In genomic region chr17:23789749-23790268, GRCm38 (mm10) we compare ENCODE assay signal across 8 mouse cellular contexts. TPM values are rescaled to one million over a fixed set of nuclear protein-coding genes. Genes with fewer than 3 reads are reported as not detected.
A peak's percentile ranks its signal among the peaks of the same experiment; 100 is the strongest.
DNase-seq lines count a peak whose midpoint lies in the region; ATAC-seq and TF ChIP-seq lines count a peak whose summit lies in the region.

No protein-coding gene starts in this region.

- TF ChIP-seq CTCF in heart, adult 2 months (IDR thresholded peaks at IDR 0.05), result no peak

- no peak for TF ChIP-seq EP300 in heart, adult 2 months (IDR thresholded peaks at IDR 0.05; ENCODE audit: insufficient read depth, low read depth, low read length)

- peak overlapping the region; percentile 73 for H3K4me2 ChIP-seq in hindbrain, embryonic 11.5 days (replicated peaks; ENCODE audit: low read depth, low read length)

- DNase-seq in heart, adult 2 months, result no peak
- DNase-seq in heart, postnatal 36 days, result no peak
- DNase-seq in ZHBTc4 (ENCODE audit: low read depth, low spot score), result peak; percentile 82
- peak; percentile 39 for DNase-seq in hindbrain, embryonic 11.5 days (ENCODE audit: low spot score)
- DNase-seq in midbrain, embryonic 10.5 days (ENCODE audit: low spot score), result no peak
- DNase-seq in layer of hippocampus, postnatal 25 days (ENCODE audit: extremely low spot score in 1 of 2, low spot score in 1 of 2), result no peak
- no peak for DNase-seq in layer of hippocampus, adult 9-10 months (ENCODE audit: low spot score)
- no peak for DNase-seq in urinary bladder, postnatal 14 days (ENCODE audit: low spot score)

- no peaks in the 10 kb centered on the region for H3K36me3 ChIP-seq in heart, adult 2 months (ENCODE audit: control insufficient read depth, insufficient read depth, low read length)
- no peaks in the 10 kb centered on the region for H3K36me3 ChIP-seq in hindbrain, embryonic 11.5 days (ENCODE audit: control insufficient read depth, insufficient read depth, low read length)
- H3K36me3 ChIP-seq in midbrain, embryonic 10.5 days, result no peaks in the 10 kb centered on the region

- no peaks in the 10 kb centered on the region for H3K9me3 ChIP-seq in hindbrain, embryonic 11.5 days (ENCODE audit: control insufficient read depth, low read length)
- H3K9me3 ChIP-seq in midbrain, embryonic 10.5 days (replicated peaks), result no peaks in the 10 kb centered on the region

- ATAC-seq in hindbrain, embryonic 11.5 days (ENCODE audit: low FRiP score), result 0 out of 2 replicates have a peak, but pooled peaks have one; percentile 6

- H3K9ac ChIP-seq in heart, adult 2 months (ENCODE audit: low read depth, low read length), result peak overlapping the region; percentile 83
- H3K9ac ChIP-seq in hindbrain, embryonic 11.5 days (ENCODE audit: low read depth, low read length), result peak overlapping the region; percentile 79

- intact Hi-C loops in heart, adult 2 months (cut with DNase I), result loop anchor here (5.0 kb wide), 1 partner anchor 43 kb away; the partner anchor contains the start of gene Kremen2
- intact Hi-C loops in heart, postnatal 36 days (cut with DNase I), result loop anchor here (2.0 to 5.0 kb wide), 2 partner anchors 17 to 37 kb away; partner anchors contain the start of gene Elob

- H3K79me2 ChIP-seq in heart, adult 2 months (replicated peaks; ENCODE audit: control insufficient read depth, insufficient read depth, low read length), result no peaks in the 10 kb centered on the region

- H3K27ac ChIP-seq in heart, adult 2 months, result peak overlapping the region; percentile 73
- H3K27ac ChIP-seq in hindbrain, embryonic 11.5 days (ENCODE audit: low read depth, low read length), result peak overlapping the region; percentile 84
- H3K27ac ChIP-seq in midbrain, embryonic 10.5 days (replicated peaks), result peak overlapping the region; percentile 87

- peaks cover 6% of the 10 kb centered on the region for H3K4me1 ChIP-seq in heart, adult 2 months (ENCODE audit: control insufficient read depth, insufficient read depth, low read length)
- 0 out of 2 replicates have a peak, but pooled peaks cover 2% of the 10 kb centered on the region for H3K4me1 ChIP-seq in hindbrain, embryonic 11.5 days (replicated peaks; ENCODE audit: control insufficient read depth, insufficient read depth, low read length)
- peaks cover 36% of the 10 kb centered on the region for H3K4me1 ChIP-seq in midbrain, embryonic 10.5 days

- no peak for TF ChIP-seq POLR2A in heart, adult 2 months (IDR thresholded peaks at IDR 0.05; ENCODE audit: insufficient read depth, low read depth, low read length)

- peak overlapping the region; percentile 63 for H3K4me3 ChIP-seq in heart, adult 2 months
- H3K4me3 ChIP-seq in hindbrain, embryonic 11.5 days (ENCODE audit: low read depth, low read length), result peak overlapping the region; percentile 36
- H3K4me3 ChIP-seq in midbrain, embryonic 10.5 days, result peak overlapping the region; percentile 50

- 27% methylated on average over 8 of the region's 8 CpGs for WGBS in heart, adult 2 months
- 8% methylated on average over 8 of the region's 8 CpGs for WGBS in hindbrain, embryonic 11.5 days
- WGBS in midbrain, embryonic 10.5 days, result 9% methylated on average over 8 of the region's 8 CpGs

- no peaks in the 10 kb centered on the region for H3K27me3 ChIP-seq in heart, adult 2 months (ENCODE audit: control insufficient read depth, insufficient read depth, low read length)
- H3K27me3 ChIP-seq in hindbrain, embryonic 11.5 days (ENCODE audit: control insufficient read depth, insufficient read depth, low read length), result no peaks in the 10 kb centered on the region
- no peaks in the 10 kb centered on the region for H3K27me3 ChIP-seq in midbrain, embryonic 10.5 days (ENCODE audit: low read depth, poor library complexity, severe bottlenecking)

RNA-seq across cellular contexts. Expression of gene Srrm2, which starts 0.5 kb away (rescaled TPM):
- 100 to 1,000 TPM; 157 to 161 TPM for total RNA-seq in heart, adult 2 months (2021)
- 318 and 320 TPM in 2 replicates for polyA plus RNA-seq in heart, adult 2 months (2012; rRNA removed)
- total RNA-seq in heart, postnatal 36 days (2021), result 100 to 1,000 TPM; 154 to 159 TPM
- polyA plus RNA-seq in hindbrain, embryonic 11.5 days (2014; fragmentation: Nextera tagmentation; extraction: Ambion mirVana), result 427 and 573 TPM in 2 replicates
- polyA plus RNA-seq in midbrain, embryonic 10.5 days (2016; fragmentation: Nextera tagmentation; extraction: Ambion mirVana), result 509 and 515 TPM in 2 replicates
- total RNA-seq in layer of hippocampus, postnatal 25 days (2021), result 100 to 1,000 TPM; 400 to 605 TPM

RNA-seq across cellular contexts. Expression of gene Flywch2, which starts 3.9 kb away (rescaled TPM):
- under 1 TPM; 0.27 to 0.50 TPM for total RNA-seq in heart, adult 2 months (2021)
- polyA plus RNA-seq in heart, adult 2 months (2012; rRNA removed), result 1.3 and 1.5 TPM in 2 replicates
- under 1 TPM; 0.78 to 0.81 TPM for total RNA-seq in heart, postnatal 36 days (2021)
- polyA plus RNA-seq in hindbrain, embryonic 11.5 days (2014; fragmentation: Nextera tagmentation; extraction: Ambion mirVana), result 27.7 and 30.5 TPM in 2 replicates
- 19.5 and 23.4 TPM in 2 replicates for polyA plus RNA-seq in midbrain, embryonic 10.5 days (2016; fragmentation: Nextera tagmentation; extraction: Ambion mirVana)
- total RNA-seq in layer of hippocampus, postnatal 25 days (2021), result 10 to 100 TPM; 11.3 to 18.4 TPM

RNA-seq across cellular contexts. Expression of gene Flywch1, which starts 18.4 kb away (rescaled TPM):
- total RNA-seq in heart, adult 2 months (2021), result 10 to 100 TPM; 39.4 to 40.1 TPM
- polyA plus RNA-seq in heart, adult 2 months (2012; rRNA removed), result 25.9 and 33.4 TPM in 2 replicates
- 10 to 100 TPM; 31.8 to 33.3 TPM for total RNA-seq in heart, postnatal 36 days (2021)
- polyA plus RNA-seq in hindbrain, embryonic 11.5 days (2014; fragmentation: Nextera tagmentation; extraction: Ambion mirVana), result 127 and 135 TPM in 2 replicates
- 187 and 202 TPM in 2 replicates for polyA plus RNA-seq in midbrain, embryonic 10.5 days (2016; fragmentation: Nextera tagmentation; extraction: Ambion mirVana)
- 100 to 1,000 TPM; 263 to 298 TPM for total RNA-seq in layer of hippocampus, postnatal 25 days (2021)

RNA-seq across cellular contexts. Expression of gene Elob, which starts 39.1 kb away (rescaled TPM):
- total RNA-seq in heart, adult 2 months (2021), result 100 to 1,000 TPM; 325 to 371 TPM
- polyA plus RNA-seq in heart, adult 2 months (2012; rRNA removed), result 384 and 511 TPM in 2 replicates
- total RNA-seq in heart, postnatal 36 days (2021), result 100 to 1,000 TPM; 345 to 363 TPM
- 1,090 and 1,145 TPM in 2 replicates for polyA plus RNA-seq in hindbrain, embryonic 11.5 days (2014; fragmentation: Nextera tagmentation; extraction: Ambion mirVana)
- 1,078 TPM in 2 replicates for polyA plus RNA-seq in midbrain, embryonic 10.5 days (2016; fragmentation: Nextera tagmentation; extraction: Ambion mirVana)
- total RNA-seq in layer of hippocampus, postnatal 25 days (2021), result 100 to 1,000 TPM; 381 to 387 TPM

RNA-seq across cellular contexts. Expression of gene Kremen2, which starts 44.2 kb away (rescaled TPM):
- not detected for total RNA-seq in heart, adult 2 months (2021)
- 0.06 and 0.27 TPM in 2 replicates for polyA plus RNA-seq in heart, adult 2 months (2012; rRNA removed)
- not detected for total RNA-seq in heart, postnatal 36 days (2021)
- polyA plus RNA-seq in hindbrain, embryonic 11.5 days (2014; fragmentation: Nextera tagmentation; extraction: Ambion mirVana), result 2.0 and 2.6 TPM in 2 replicates
- polyA plus RNA-seq in midbrain, embryonic 10.5 days (2016; fragmentation: Nextera tagmentation; extraction: Ambion mirVana), result 1.7 and 2.3 TPM in 2 replicates
- total RNA-seq in layer of hippocampus, postnatal 25 days (2021), result under 1 TPM; 0.28 to 0.49 TPM

Comparison
In these comparisons a context has a peak if more than half of its experiments do, and no peak if none do; other contexts are left out.
1. DNase-seq: peak in ZHBTc4 (single experiment) and hindbrain, embryonic 11.5 days (single experiment); none in heart, adult 2 months (0 of 2), heart, postnatal 36 days (0 of 2), midbrain, embryonic 10.5 days (single experiment), layer of hippocampus, postnatal 25 days (0 of 2), layer of hippocampus, adult 9-10 months (single experiment) and urinary bladder, postnatal 14 days (single experiment).
2. RNA of gene Flywch2, which starts 3.9 kb away (total RNA-seq): 11.3 to 18.4 TPM in layer of hippocampus, postnatal 25 days; 0.78 to 0.81 TPM in heart, postnatal 36 days and 0.27 to 0.50 TPM in heart, adult 2 months; every median in the first group is over 4 times any median in the second.
3. RNA of gene Flywch1, which starts 18.4 kb away (total RNA-seq): 263 to 298 TPM in layer of hippocampus, postnatal 25 days; 39.4 to 40.1 TPM in heart, adult 2 months and 31.8 to 33.3 TPM in heart, postnatal 36 days; every median in the first group is over 4 times any median in the second.
4. Peak in every context shown above with its lines, with median percentiles within 50 percentile points of each other: H3K27ac ChIP-seq and H3K4me3 ChIP-seq.